Mouse (Mus musculus) embryonic facial prominence, embryonic 15.5 days (tissue): ENCODE measurements around the gene Cenpo. TPM values are rescaled to one million over a fixed set of nuclear protein-coding genes. Genes with fewer than 3 reads are reported as not detected.
A peak's percentile ranks its signal among the peaks of the same experiment; 100 is the strongest.

Experiments
- ATAC-seq: fragments of 200-750 bp; cut with Nextera tagmentation; 2 replicates; pipeline ENCODE4 v1.8.0; 2017; ENCODE audit warnings: low read depth, moderate TSS enrichment; ENCODE audit not compliant: insufficient number of reproducible peaks, low FRiP score, low TSS enrichment
- H3K27ac ChIP-seq: fragments of 300-500 bp; sonication (generic); replicated peaks from 2 replicates; pipeline ENCODE4 v1.5.1; 2015; ENCODE audit warnings: mild to moderate bottlenecking, inconsistent platforms
- H3K27me3 ChIP-seq: fragments of 300-500 bp; sonication (generic); 2 replicates; pipeline ENCODE4 v1.6.1; 2015; ENCODE audit warnings: inconsistent platforms
- H3K36me3 ChIP-seq: fragments of 300-500 bp; sonication (generic); 2 replicates; pipeline ENCODE4 v1.6.1; 2015; ENCODE audit warnings: mild to moderate bottlenecking, inconsistent platforms
- H3K4me1 ChIP-seq: fragments of 300-500 bp; sonication (generic); 2 replicates; pipeline ENCODE4 v1.6.1; 2015; ENCODE audit warnings: inconsistent platforms
- H3K4me2 ChIP-seq: fragments of 300-500 bp; sonication (generic); replicated peaks from 2 replicates; pipeline ENCODE4 v1.6.1; 2015; ENCODE audit warnings: mild to moderate bottlenecking, inconsistent platforms
- H3K4me3 ChIP-seq: fragments of 300-500 bp; sonication (generic); replicated peaks from 2 replicates; pipeline ENCODE4 v1.5.1; 2015; ENCODE audit warnings: mild to moderate bottlenecking, inconsistent platforms
- H3K9ac ChIP-seq: fragments of 300-500 bp; sonication (generic); 2 replicates; pipeline ENCODE4 v1.6.1; 2015; ENCODE audit warnings: inconsistent platforms
- H3K9me3 ChIP-seq: fragments of 300-500 bp; sonication (generic); replicated peaks from 2 replicates; pipeline ENCODE4 v1.6.1; 2016; ENCODE audit warnings: inconsistent platforms
- WGBS: fragments of 180-500 bp; shearing (Covaris S2); methylation state at CpG from one replicate; pipeline ENCODE4 v1.1.7; 2015; 5-methylcytosine and 5-hydroxymethylcytosine counted together
- polyA plus RNA-seq: library from polyadenylated mRNA; unstranded; fragments of >200 nt; fragmentation: Nextera tagmentation; extraction: Ambion mirVana; gene quantifications from 2 replicates; pipeline ENCODE4 v1.2.1, GENCODE M21; 2015

The Cenpo gene
- polyA plus RNA-seq, 1 experiment from 2014 or later, result 12.0 TPM

GRCm38 (mm10) chr12:4198702-4199101 is 35.4 kb downstream of the Cenpo start:
- peaks cover 10% of the 10 kb centered on the region for H3K4me1 ChIP-seq
- no peaks in the 10 kb centered on the region for H3K9me3 ChIP-seq
- H3K27me3 ChIP-seq, result no peaks in the 10 kb centered on the region
- ATAC-seq, result no peak
- H3K27ac ChIP-seq, result no peak overlapping the region
- no peak overlapping the region for H3K4me3 ChIP-seq
- no peak overlapping the region for H3K9ac ChIP-seq
- no peak overlapping the region for H3K4me2 ChIP-seq
- 90% methylated on average over 4 of the region's 4 CpGs for WGBS
- peaks cover 63% of the 10 kb centered on the region for H3K36me3 ChIP-seq

- Histone ChIP-seq H3K4me1 (peaks cover 30% of the 10 kb centered on the region), H3K9me3 (no peaks in the 10 kb centered on the region), H3K9ac (no peak overlapping the region), H3K27me3 (no peaks in the 10 kb centered on the region), H3K4me3 (no peak overlapping the region), H3K36me3 (peaks cover 40% of the 10 kb centered on the region), H3K27ac (no peak overlapping the region), H3K4me2 (no peak overlapping the region)
- no peak for ATAC-seq
- 91% methylated on average over 14 of the region's 14 CpGs for WGBS
Observed at GRCm38 (mm10) chr12:4194643-4195042, 39.5 kb downstream of the Cenpo start.

GRCm38 (mm10) chr12:4193025-4193740 is 40.9 kb downstream of the Cenpo start:
- Histone ChIP-seq H3K27me3 (no peaks in the 10 kb centered on the region), H3K9me3 (no peaks in the 10 kb centered on the region), H3K4me3 (no peak overlapping the region), H3K4me2 (no peak overlapping the region), H3K9ac (no peak overlapping the region), H3K4me1 (peaks cover 39% of the 10 kb centered on the region), H3K36me3 (peaks cover 28% of the 10 kb centered on the region), H3K27ac (peak overlapping the region; percentile 34; the same call in 1 of the 2 replicates)
- WGBS, result 21% methylated on average over 10 of the region's 10 CpGs
- ATAC-seq, result no peak

GRCm38 (mm10) chr12:4192514-4192913 is 41.6 kb downstream of the Cenpo start:
- no peak for ATAC-seq
- Histone ChIP-seq H3K27ac (0 out of 2 replicates have a peak overlapping the region, but pooled peaks have one; percentile 34), H3K36me3 (peaks cover 22% of the 10 kb centered on the region; the same call in 1 of the 2 replicates), H3K4me2 (no peak overlapping the region), H3K4me3 (no peak overlapping the region), H3K4me1 (peaks cover 41% of the 10 kb centered on the region), H3K9ac (no peak overlapping the region), H3K9me3 (no peaks in the 10 kb centered on the region), H3K27me3 (no peaks in the 10 kb centered on the region)
- 51% methylated on average over 6 of the region's 6 CpGs for WGBS

GRCm38 (mm10) chr12:4189060-4189447 is 45.0 kb downstream of the Cenpo start:
- H3K9ac ChIP-seq, result no peak overlapping the region
- ATAC-seq, result no peak
- no peak overlapping the region for H3K27ac ChIP-seq
- no peak overlapping the region for H3K4me3 ChIP-seq
- H3K4me1 ChIP-seq, result peaks cover 34% of the 10 kb centered on the region
- H3K4me2 ChIP-seq, result no peak overlapping the region
- no peaks in the 10 kb centered on the region for H3K27me3 ChIP-seq
- no peaks in the 10 kb centered on the region for H3K36me3 ChIP-seq
- 42% methylated on average over 5 of the region's 5 CpGs for WGBS
- no peaks in the 10 kb centered on the region for H3K9me3 ChIP-seq

GRCm38 (mm10) chr12:4188171-4189059 is 45.7 kb downstream of the Cenpo start:
- peak; percentile 66 for ATAC-seq
- Histone ChIP-seq H3K4me2 (no peak overlapping the region), H3K9me3 (no peaks in the 10 kb centered on the region), H3K4me1 (peaks cover 28% of the 10 kb centered on the region), H3K9ac (no peak overlapping the region), H3K4me3 (no peak overlapping the region), H3K36me3 (no peaks in the 10 kb centered on the region), H3K27ac (peak overlapping the region; percentile 23; the same call in 1 of the 2 replicates), H3K27me3 (no peaks in the 10 kb centered on the region)
- 28% methylated on average over 14 of the region's 14 CpGs for WGBS

GRCm38 (mm10) chr12:4184648-4185047 is 49.4 kb downstream of the Cenpo start:
- H3K27me3 ChIP-seq, result no peaks in the 10 kb centered on the region
- H3K9ac ChIP-seq, result no peak overlapping the region
- H3K27ac ChIP-seq, result no peak overlapping the region
- no peaks in the 10 kb centered on the region for H3K36me3 ChIP-seq
- no peak overlapping the region for H3K4me3 ChIP-seq
- whole genome bisulfite sequencing, result 41% methylated on average over 2 of the region's 2 CpGs
- no peak overlapping the region for H3K4me2 ChIP-seq
- no peak for ATAC-seq
- H3K9me3 ChIP-seq, result no peaks in the 10 kb centered on the region
- H3K4me1 ChIP-seq, result peaks cover 11% of the 10 kb centered on the region

GRCm38 (mm10) chr12:4180507-4180906 is 53.6 kb downstream of the Cenpo start:
- Histone ChIP-seq H3K4me3 (no peak overlapping the region), H3K9me3 (no peaks in the 10 kb centered on the region), H3K4me1 (0 out of 2 replicates have a peak, but pooled peaks cover 8% of the 10 kb centered on the region), H3K27me3 (no peaks in the 10 kb centered on the region), H3K36me3 (peaks cover 6% of the 10 kb centered on the region; the same call in 1 of the 2 replicates), H3K9ac (no peak overlapping the region), H3K27ac (no peak overlapping the region), H3K4me2 (no peak overlapping the region)
- WGBS, result 66% methylated on average over 3 of the region's 3 CpGs
- ATAC-seq, result no peak

GRCm38 (mm10) chr12:4179671-4180233 is 54.3 kb downstream of the Cenpo start:
- Histone ChIP-seq H3K9me3 (no peaks in the 10 kb centered on the region), H3K27ac (no peak overlapping the region), H3K4me1 (0 out of 2 replicates have a peak, but pooled peaks cover 8% of the 10 kb centered on the region), H3K36me3 (peaks cover 8% of the 10 kb centered on the region; the same call in 1 of the 2 replicates), H3K4me2 (no peak overlapping the region), H3K9ac (no peak overlapping the region), H3K27me3 (no peaks in the 10 kb centered on the region), H3K4me3 (no peak overlapping the region)
- WGBS, result 76% methylated on average over 6 of the region's 6 CpGs
- ATAC-seq, result no peak

- Histone ChIP-seq H3K27ac (no peak overlapping the region), H3K4me1 (0 out of 2 replicates have a peak, but pooled peaks cover 8% of the 10 kb centered on the region), H3K4me3 (no peak overlapping the region), H3K36me3 (peaks cover 8% of the 10 kb centered on the region; the same call in 1 of the 2 replicates), H3K4me2 (no peak overlapping the region), H3K9ac (no peak overlapping the region), H3K9me3 (no peaks in the 10 kb centered on the region), H3K27me3 (no peaks in the 10 kb centered on the region)
- no peak for ATAC-seq
- WGBS, result 55% methylated on average over 5 of the region's 5 CpGs
Observed at GRCm38 (mm10) chr12:4178839-4179238, 55.3 kb downstream of the Cenpo start.
